Mouse (Mus musculus) small intestine, adult 2 months (tissue): ENCODE results near the gene Mndal. TPM values are rescaled to one million over a fixed set of nuclear protein-coding genes. Genes with fewer than 3 reads are reported as not detected.

Experiments
- polyA plus RNA-seq: library from polyadenylated mRNA; depleted of rRNA; stranded (reverse); fragments of >200 nt; gene quantifications from 2 replicates; pipeline ENCODE4 v1.2.3, GENCODE M21; 2012; rRNA removed

Mndal gene
- polyA plus RNA-seq, 1 experiment: 0.33 TPM

Other genes starting within 250 kb of the Mndal start
- 1.3 and 1.8 TPM in 2 replicates for gene Ifi207, start 200.7 kb downstream of the Mndal start, polyA plus RNA-seq
- gene Ifi204, start 175.5 kb downstream of the Mndal start, polyA plus RNA-seq: 0.06 and 0.14 TPM in 2 replicates
- gene Ifi211, start 29.4 kb downstream of the Mndal start, polyA plus RNA-seq: 0.06 and 0.15 TPM in 2 replicates
- gene Ifi203, start 181 bp upstream of the Mndal start, polyA plus RNA-seq: 1.4 and 2.3 TPM in 2 replicates
- gene Ifi202b, start 40.3 kb upstream of the Mndal start, polyA plus RNA-seq: 0.10 TPM in 1 of 2 replicates, not detected in the other
- 0.06 and 0.10 TPM in 2 replicates for gene Ifi205, start 89.3 kb upstream of the Mndal start, polyA plus RNA-seq
- gene Olfr433, start 98.2 kb upstream of the Mndal start, polyA plus RNA-seq: 0.10 and 0.11 TPM in 2 replicates
- 0.34 TPM in 1 of 2 replicates, not detected in the other for gene Olfr432, start 106.7 kb upstream of the Mndal start, polyA plus RNA-seq
- not detected in 2 replicates for gene Olfr430, start 124.1 kb upstream of the Mndal start, polyA plus RNA-seq
- gene Olfr429, start 141.8 kb upstream of the Mndal start, polyA plus RNA-seq: not detected in 2 replicates
- not detected in 2 replicates for gene Olfr427, start 154.4 kb upstream of the Mndal start, polyA plus RNA-seq
- gene Olfr231, start 178.7 kb upstream of the Mndal start, polyA plus RNA-seq: not detected in 2 replicates
- 0.10 TPM in 1 of 2 replicates, not detected in the other for gene Olfr424, start 189.0 kb upstream of the Mndal start, polyA plus RNA-seq
- gene Olfr420, start 213.1 kb upstream of the Mndal start, polyA plus RNA-seq: not detected in 2 replicates
- not detected in 2 replicates for gene Spta1, start 230.3 kb upstream of the Mndal start, polyA plus RNA-seq